Mouse (Mus musculus) kidney, adult 2 months (tissue): ENCODE data around the gene Ash1l. TPM values are rescaled to one million over a fixed set of nuclear protein-coding genes. Genes with fewer than 3 reads are reported as not detected.

Source experiments
- DNase-seq: peaks from one replicate; pipeline ENCODE4 v3.0.0; 2021
- H3K27ac ChIP-seq: fragments of 200-500 bp; 2 replicates; pipeline ENCODE4 v1.5.1; 2012; ENCODE audit warnings: low read depth, low read length, control low read depth, inconsistent platforms; ENCODE audit not compliant: insufficient read depth
- H3K27me3 ChIP-seq: fragments of 200-500 bp; replicated peaks from 2 replicates; pipeline ENCODE4 v1.6.1; 2012; ENCODE audit warnings: mild to moderate bottlenecking, moderate library complexity, low read length, inconsistent platforms; ENCODE audit not compliant: control insufficient read depth, insufficient read depth
- H3K36me3 ChIP-seq: fragments of 200-500 bp; 2 replicates; pipeline ENCODE4 v1.6.1; 2012; ENCODE audit warnings: mild to moderate bottlenecking, moderate library complexity, low read length, inconsistent platforms; ENCODE audit not compliant: control insufficient read depth, insufficient read depth
- H3K4me1 ChIP-seq: fragments of 200-500 bp; 2 replicates; pipeline ENCODE4 v1.6.1; 2011; ENCODE audit warnings: low read length; ENCODE audit not compliant: control insufficient read depth, insufficient read depth
- H3K4me3 ChIP-seq: fragments of 200-500 bp; 2 replicates; pipeline ENCODE4 v1.5.1; 2011; ENCODE audit warnings: mild to moderate bottlenecking, low read depth, low read length, control low read depth; ENCODE audit not compliant: insufficient read depth
- CTCF ChIP-seq: fragments of 200-500 bp; conservative IDR thresholded peaks from 2 replicates; pipeline ENCODE4 v1.5.1; 2011; ENCODE audit warnings: low read depth, mild to moderate bottlenecking, control low read depth, low read length, moderate library complexity, mixed read lengths; ENCODE audit not compliant: insufficient read depth, insufficient read length
- POLR2A ChIP-seq: fragments of 200-500 bp; IDR thresholded peaks from one replicate; pipeline ENCODE4 v1.6.1; 2011; ENCODE audit warnings: low read depth, low read length, control low read depth
- WGBS: fragments of 180-500 bp; shearing (Covaris S2); methylation state at CpG from one replicate; pipeline ENCODE4 v1.1.7; 2018; 5-methylcytosine and 5-hydroxymethylcytosine counted together
- polyA plus RNA-seq: library from polyadenylated mRNA; depleted of rRNA; stranded (reverse); fragments of >200 nt; gene quantifications from 2 replicates; pipeline ENCODE4 v1.2.3, GENCODE M21; 2012; rRNA removed

The Ash1l gene
- polyA plus RNA-seq, 1 experiment: 8.9 TPM

- Histone ChIP-seq H3K4me3 (no peak overlapping the region), H3K36me3 (no peaks in the 10 kb centered on the region), H3K4me1 (0 out of 2 replicates have a peak, but pooled peaks cover 3% of the 10 kb centered on the region), H3K27me3 (no peaks in the 10 kb centered on the region), H3K27ac (no peak overlapping the region)
- WGBS: 59% methylated on average over 2 of the region's 2 CpGs
- TF ChIP-seq POLR2A (no peak), CTCF (no peak)
- peak; percentile 36 for DNase-seq
Observed at GRCm38 (mm10) chr3:89123313-89123712, 172.9 kb downstream of the Ash1l start.

DNA sequence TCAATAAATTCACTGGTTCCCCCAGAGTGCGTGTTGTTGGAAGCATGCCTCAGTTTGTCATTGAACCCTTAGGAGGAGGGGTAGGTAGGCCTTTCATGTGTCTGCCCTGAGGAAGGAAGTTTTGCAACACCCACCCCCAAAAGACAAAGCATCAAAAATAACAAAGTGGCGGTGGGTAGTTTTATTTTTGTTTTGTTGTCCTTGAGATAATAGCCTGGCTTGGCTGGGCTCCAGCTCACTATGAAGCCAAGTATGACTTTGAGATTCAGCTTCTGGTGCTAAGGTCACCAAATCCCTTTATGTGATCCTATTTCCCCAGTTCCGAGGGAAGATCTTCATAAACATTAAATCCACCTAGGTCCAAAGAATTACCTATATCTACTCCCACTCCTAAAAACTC lies 173.8 kb downstream of the Ash1l start:
- DNase-seq: peak; percentile 58
- TF ChIP-seq POLR2A (no peak), CTCF (no peak)

GRCm38 (mm10) chr3:89125981-89126380 lies 175.6 kb downstream of the Ash1l start:
- DNase-seq: no peak
- TF ChIP-seq POLR2A (no peak), CTCF (no peak)
- H3K4me3 ChIP-seq: no peak overlapping the region
- H3K4me1 ChIP-seq: 0 out of 2 replicates have a peak, but pooled peaks cover 3% of the 10 kb centered on the region
- H3K27me3 ChIP-seq: no peaks in the 10 kb centered on the region
- no peaks in the 10 kb centered on the region for H3K36me3 ChIP-seq
- WGBS: 93% methylated on average over 3 of the region's 3 CpGs
- no peak overlapping the region for H3K27ac ChIP-seq

More for the DNA sequence above, 173.8 kb downstream of the Ash1l start:
- no peaks in the 10 kb centered on the region for H3K36me3 ChIP-seq
- H3K27me3 ChIP-seq: no peaks in the 10 kb centered on the region
- 0 out of 2 replicates have a peak, but pooled peaks cover 3% of the 10 kb centered on the region for H3K4me1 ChIP-seq
- H3K4me3 ChIP-seq: no peak overlapping the region
- no peak overlapping the region for H3K27ac ChIP-seq
- 53% methylated on average over 3 of the region's 3 CpGs for WGBS

Other genes with a start within 250 kb of the Ash1l start
- 37.2 and 48.1 TPM in 2 replicates for gene Rit1, start 233.8 kb upstream of the Ash1l start, polyA plus RNA-seq
- 7.3 and 8.2 TPM in 2 replicates for gene Syt11, start 175.5 kb upstream of the Ash1l start, polyA plus RNA-seq
- gene Gon4l, start 115.4 kb upstream of the Ash1l start, polyA plus RNA-seq: 11.8 and 12.4 TPM in 2 replicates
- 35.9 and 41.1 TPM in 2 replicates for gene Msto1, start 36.6 kb upstream of the Ash1l start, polyA plus RNA-seq
- gene Dap3, start 559 bp downstream of the Ash1l start, polyA plus RNA-seq: 57.0 and 78.0 TPM in 2 replicates
- 33.6 and 34.5 TPM in 2 replicates for gene Rusc1, start 142.7 kb downstream of the Ash1l start, polyA plus RNA-seq
- gene Gm43738, start 150.5 kb downstream of the Ash1l start, polyA plus RNA-seq: not detected in 2 replicates
- 40.3 and 54.9 TPM in 2 replicates for gene Fdps, start 151.3 kb downstream of the Ash1l start, polyA plus RNA-seq
- 79.3 and 96.0 TPM in 2 replicates for gene Pklr, start 185.5 kb downstream of the Ash1l start, polyA plus RNA-seq
- gene Hcn3, start 209.6 kb downstream of the Ash1l start, polyA plus RNA-seq: 1.1 and 1.4 TPM in 2 replicates
- gene Clk2, start 214.2 kb downstream of the Ash1l start, polyA plus RNA-seq: 37.8 and 40.2 TPM in 2 replicates
- gene Scamp3, start 226.9 kb downstream of the Ash1l start, polyA plus RNA-seq: 138 and 141 TPM in 2 replicates
- 18.3 and 18.4 TPM in 2 replicates for gene Fam189b, start 232.5 kb downstream of the Ash1l start, polyA plus RNA-seq